Mouse (Mus musculus) c-Kit-positive CD71-positive TER-119-negative erythroid progenitor cells, embryonic 14.5 days (primary cell): ENCODE results near the gene 4933412E24Rik.

ENCODE experiments used
- DNase-seq: peaks from one replicate; pipeline ENCODE4 v3.0.0-alpha.2; 2013; ENCODE audit warnings: low read depth

Gene 4933412E24Rik

DNA sequence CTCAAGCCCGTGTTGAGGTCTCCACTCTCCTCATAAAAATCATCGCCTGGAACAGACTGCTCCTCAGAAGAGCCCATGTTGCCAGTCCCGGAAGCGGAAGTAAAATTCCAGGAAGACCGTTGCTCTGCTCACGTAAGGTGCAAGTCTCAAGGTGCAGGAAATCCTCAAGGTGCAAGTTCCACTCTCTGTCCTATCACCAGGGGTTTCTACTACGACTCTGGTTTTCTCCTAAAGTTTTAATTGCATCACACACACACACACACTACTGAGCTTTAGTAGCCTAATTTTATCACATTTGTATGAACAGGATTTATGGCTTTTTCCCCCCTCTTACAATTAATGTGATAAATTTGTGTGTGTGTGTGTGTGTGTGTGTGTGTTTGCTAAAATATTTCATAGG is at the start of gene 4933412E24Rik:
TSS of gene 4933412E24Rik (minus strand) at position 101 of the 400 bp plus-strand sequence.
- no peak for DNase-seq

DNA sequence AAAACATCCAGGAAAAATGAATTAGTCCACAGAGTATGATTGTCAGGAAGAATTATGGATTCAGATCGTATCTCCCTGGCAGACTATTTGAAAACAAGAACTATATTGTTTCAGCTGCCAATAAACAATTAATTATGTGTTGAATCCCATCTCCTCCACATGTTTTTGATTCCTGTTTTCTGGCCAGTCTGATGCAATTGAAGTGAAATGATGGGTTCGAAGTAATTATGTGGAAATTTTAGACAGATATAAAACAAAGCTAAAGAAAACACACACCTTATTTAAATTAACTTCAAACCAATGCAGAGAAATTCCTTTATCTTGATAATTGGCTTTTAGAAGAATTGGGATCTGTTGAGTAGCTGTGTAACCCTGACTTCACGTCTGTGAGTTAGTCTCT is 14.3 kb upstream of the 4933412E24Rik start:
- no peak for DNase-seq

DNA sequence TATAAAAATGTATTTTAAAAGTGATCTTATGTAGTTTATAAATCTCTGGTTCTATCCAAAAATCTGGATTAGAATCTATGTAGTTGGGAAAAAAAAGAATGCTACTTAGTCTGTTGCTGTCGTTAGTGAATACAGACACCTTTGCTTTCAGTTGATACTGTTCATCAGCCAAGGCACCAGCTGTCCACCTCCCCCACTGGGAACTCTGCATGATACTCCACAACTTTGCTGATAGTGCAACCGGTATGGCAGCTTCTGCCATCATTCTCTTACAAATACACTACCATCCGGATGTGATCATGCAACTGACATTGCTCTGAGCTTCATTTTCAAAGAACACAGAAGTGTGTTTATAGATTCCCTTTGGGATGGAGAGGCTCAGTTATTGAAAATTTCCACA is 4.8 kb upstream of the 4933412E24Rik start:
- no peak for DNase-seq

DNA sequence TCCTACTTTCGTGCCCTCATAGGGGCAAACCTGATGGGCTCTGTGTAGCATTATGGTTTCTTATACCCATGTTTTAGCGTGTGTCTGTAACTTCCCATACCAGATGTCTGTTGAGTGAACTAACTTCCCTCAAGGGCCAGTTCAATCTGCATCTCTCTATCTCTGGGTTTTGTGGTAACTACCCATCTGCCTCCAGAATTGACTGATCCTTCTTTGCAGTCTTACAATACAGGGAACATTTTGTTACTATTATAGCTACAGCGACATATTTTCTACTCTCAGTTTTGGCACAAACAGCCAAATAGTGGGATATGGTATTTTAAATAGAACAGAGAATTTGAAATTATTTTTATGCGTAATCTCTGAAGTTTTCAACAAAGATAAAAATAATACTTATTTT is 6.2 kb downstream of the 4933412E24Rik start:
- DNase-seq = no peak

DNA sequence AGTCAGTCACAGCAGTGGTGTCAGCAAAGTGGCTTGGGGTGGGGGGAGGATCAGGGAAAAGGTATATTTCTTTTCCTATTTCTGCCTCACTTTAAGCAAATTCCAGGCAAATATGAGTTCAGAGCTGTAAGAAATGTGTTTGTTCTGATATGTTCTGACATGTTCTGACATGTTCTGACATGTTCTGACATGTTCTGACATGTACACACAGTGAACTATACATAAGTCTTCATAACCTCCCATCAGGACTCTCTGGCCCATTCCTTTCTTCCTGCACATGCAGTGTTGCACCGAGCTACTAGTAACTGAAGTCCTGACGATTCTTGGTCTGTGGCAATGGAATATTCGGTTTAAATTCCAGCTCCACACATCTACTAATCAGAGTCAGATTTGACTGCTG is 6.8 kb downstream of the 4933412E24Rik start:
- DNase-seq = no peak

DNA sequence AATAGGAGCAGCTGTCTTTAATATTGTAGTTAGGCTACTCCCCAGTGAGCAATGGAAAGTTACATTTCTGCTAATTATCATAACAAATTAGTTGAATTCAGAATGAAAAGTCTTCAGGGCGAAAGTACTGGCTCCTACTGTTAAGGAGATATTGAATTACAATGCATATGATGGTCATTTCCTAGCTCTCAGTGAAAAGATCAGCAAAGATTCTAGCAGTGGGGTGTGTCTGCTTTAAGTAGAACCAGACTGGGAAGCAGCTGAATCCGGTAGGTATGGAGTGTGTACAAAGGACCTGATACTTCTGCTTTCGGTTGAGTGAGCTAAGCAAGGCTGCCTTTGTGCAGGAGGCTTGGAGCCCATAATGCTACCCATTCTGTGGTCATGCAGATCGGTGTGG is 32.6 kb downstream of the 4933412E24Rik start:
- DNase-seq = no peak

DNA sequence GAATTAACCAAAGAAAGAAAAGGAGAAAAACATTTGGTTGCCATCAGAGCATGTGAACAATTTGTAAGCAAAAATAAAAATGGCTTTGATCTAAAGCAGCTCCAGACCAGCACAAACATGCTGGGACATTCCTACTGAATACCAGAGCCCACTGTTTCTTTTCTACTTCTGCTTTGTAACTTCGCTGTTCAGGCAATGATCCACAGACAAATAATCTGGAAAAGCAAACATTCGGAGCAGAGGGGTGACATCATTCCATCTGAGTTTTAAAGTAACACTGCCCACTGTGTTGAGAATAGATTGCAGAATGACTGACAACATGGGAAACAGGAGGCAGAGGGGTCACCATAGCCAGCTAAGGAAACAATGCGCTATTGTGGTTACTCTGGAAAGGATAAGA is 41.1 kb downstream of the 4933412E24Rik start:
- DNase-seq = no peak

DNA sequence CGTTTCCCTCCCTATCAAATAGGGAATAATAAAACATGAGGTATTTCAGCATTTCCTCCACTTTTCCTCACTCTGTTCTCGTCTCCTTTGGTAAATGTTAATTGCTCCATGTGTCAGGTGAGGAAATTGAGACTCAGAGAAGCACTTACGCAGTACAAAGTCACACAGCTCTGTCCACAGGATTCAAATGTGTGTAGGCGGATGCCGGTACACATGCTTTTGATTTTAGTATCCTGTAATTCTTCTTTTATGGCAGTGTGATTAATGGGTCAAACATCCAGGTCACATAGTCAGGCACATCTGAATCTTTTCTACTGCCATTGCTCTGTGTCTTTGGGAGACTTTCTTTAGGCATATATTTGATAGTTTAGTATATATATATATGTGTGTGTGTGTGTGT is 41.8 kb downstream of the 4933412E24Rik start:
- no peak for DNase-seq

DNA sequence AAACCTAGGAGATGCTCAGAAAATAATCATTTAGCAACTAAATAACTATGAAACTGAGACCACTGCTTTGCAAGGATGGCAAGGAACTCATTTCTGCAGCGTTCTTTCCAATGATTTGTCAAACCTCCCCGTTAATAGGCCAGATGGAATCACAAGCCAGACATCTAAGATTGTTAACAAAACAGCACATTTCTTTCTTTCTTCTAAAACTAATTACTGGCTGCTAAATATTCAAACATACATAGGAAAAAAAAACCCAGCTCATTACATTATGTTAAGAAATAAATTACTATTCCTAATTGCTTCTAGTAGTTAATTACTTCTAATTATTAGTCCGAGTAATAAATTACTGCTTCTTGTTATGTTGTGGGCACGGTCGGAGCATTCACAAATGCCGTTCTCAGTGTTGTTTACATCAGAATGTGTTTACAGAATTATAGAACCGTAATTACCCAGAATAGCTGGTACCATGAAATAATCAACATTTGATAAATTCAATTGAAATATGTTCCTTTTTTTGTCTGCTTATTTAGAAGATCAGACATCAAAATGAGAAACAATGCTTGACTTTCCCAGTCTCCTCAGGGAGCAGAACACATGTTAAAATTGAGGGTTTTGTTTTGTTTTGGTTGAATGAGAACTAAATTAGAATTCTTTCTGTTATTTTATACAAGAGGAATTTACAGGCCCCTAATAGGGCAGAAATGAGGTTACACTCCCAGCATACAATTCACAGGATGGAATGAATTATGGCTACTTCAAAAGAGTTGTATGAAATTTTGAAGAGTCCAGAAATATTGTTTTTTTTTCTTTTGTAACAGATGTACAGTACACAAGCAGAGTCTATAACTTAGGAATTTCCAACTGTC is 42.5 kb downstream of the 4933412E24Rik start:
- no peak for DNase-seq
